Mouse (Mus musculus): ENCODE results near the gene Dbi.

The Dbi gene

DNA sequence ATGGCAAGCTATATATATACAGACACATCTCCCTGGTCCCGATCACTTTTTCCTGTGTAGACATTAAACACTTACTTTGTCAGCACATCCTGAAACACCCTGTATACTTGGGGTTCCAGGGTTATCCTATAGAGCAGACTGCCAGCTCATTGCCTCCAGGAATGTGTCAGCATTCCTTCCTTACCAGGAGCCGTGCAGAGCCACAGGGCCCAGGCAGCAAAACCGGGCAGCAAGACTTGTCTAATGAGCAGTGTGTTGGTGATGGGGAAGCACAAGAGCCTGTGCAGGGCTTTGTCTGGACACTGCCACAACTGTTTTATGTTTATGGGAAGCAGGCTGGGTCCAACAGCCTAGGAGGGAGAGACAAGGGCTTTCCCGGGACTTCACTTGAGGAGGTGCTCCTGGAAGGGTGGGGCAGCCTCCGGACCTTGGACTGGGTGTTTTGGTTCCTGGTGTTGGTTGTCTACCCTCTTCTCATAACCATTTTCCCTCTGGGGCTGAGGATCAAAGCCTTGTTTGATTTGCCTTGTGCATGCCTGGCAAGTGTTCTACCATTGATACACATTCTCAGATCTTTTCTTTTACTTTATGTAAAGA, 36.9 kb downstream of the Dbi start:
- DNase-seq (ENCODE audit: low spot score in 2 of 2): no peak

DNA sequence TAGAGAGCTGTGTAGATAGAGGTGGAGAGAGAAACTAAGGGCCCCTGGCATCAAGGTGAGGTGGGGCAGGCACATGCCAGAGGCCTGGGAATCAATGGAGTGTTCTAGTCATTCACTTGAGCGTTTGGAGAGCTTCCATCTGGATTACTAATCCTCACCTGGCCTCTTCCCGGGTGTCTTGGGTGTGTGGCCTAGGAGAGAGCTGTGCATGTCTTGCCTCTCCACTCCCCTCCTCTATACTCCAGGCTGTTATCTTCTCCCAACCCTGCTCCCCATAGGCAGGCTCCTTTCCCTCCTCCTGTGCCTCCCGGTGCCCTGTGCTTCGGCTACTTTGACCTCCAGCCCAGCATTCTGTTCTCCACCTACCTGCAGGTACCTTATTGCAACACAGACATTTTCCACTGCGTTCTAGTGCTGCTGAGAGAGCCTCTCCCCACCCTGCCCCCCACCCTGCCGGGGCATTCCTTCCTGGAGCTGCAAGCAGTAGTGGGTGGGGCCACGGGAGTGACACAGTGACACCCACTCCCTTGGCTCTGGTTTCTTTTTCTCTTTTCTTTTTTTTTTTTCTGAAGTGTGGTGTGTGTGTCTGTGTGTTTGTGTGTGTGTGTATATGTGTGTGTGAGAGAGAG, 37.8 kb downstream of the Dbi start:
- DNase-seq (ENCODE audit: low spot score in 2 of 2): no peak

DNA sequence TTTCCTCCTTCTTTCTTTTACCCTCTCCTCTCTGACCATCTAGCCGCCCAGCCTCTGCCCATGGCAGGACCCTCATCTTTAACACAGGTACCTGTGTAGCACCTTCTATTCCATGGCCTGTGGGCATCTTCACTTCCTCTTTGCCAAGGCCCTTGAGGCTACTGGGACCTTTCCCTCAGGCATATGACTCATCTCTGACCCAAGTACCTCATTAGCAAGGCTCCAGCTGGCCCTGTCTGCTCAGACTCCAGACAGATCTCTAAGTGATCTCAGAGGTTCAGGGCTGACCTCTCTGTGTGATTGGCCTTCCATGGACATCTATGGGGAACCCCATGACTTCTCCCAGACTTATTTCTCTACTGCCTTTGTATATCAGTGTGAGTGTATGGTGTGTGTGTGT, 40.2 kb downstream of the Dbi start:
- DNase-seq (ENCODE audit: low spot score in 2 of 2): no peak

DNA sequence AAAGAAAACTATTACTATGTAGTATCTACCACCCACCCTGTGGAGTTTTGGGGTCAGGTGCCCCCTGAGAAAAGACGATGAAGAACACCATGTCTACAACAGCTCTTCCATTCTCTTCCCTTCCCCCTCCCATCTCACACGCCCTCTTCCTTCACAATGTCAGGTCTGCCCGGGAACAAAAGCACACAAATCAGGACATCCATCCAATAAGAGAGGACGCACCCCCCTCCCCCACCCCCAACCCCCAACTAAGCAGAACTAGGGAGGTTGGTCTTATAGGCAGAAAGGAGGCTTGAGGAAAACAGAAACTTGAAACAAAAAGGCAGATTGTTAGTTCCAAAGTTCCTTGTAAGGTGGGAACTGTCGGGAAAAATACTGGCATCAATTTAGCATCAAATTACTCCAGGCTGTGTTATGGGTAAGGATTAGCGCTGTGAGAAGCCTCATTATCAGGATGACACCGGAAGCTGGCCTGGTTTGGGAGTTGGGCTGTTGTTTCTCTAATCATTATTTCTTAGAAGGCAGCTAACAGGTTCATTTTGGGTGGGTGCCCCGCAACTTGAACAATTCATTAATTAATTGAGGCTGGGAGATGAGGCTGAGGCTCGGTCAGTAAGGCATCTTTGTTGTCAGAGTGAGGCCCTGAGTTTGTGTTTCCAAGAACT, 43.0 kb downstream of the Dbi start:
- DNase-seq (ENCODE audit: low spot score in 2 of 2): no peak

DNA sequence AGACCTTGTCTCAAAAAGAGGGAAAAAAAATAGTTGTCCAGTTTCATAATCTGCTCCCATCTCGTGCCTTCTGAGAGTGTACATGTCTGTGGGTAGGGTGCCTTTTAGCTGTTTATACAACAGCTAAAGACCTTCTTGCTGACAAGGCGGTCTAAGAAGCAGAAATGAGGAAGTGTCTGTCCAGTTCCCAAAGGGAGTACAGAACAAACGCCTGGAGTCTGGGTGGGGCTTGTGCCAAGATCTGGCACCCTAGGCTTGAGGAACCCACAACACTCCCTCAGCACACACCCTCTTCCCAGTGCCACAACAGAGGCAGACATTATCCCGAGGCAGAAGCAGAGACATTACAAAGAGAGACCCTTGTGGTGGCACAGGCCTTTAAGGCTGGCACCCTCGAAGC, 45.4 kb downstream of the Dbi start:
- DNase-seq (ENCODE audit: low spot score in 2 of 2): no peak

DNA sequence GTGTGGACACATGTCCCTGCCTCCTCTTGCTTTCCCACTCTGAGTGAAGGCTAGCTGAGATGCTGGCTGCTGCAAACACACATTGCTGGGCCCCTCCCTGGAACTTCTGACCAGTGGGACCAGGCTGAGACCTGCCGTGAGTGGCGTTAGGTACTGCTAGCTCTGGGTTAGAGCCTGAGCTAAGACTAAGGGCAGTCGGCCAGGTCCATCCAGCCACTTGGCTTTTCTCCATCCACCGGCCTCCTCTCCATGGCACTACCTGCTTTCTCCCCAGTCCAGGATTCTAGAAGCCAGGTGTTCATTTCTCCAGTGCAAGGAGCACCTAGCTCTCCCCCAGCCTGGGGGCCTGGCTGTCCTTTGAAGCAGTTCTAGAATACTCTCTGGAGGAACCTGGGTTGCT, 45.9 kb downstream of the Dbi start:
- no peak for DNase-seq (ENCODE audit: low spot score in 2 of 2)

DNA sequence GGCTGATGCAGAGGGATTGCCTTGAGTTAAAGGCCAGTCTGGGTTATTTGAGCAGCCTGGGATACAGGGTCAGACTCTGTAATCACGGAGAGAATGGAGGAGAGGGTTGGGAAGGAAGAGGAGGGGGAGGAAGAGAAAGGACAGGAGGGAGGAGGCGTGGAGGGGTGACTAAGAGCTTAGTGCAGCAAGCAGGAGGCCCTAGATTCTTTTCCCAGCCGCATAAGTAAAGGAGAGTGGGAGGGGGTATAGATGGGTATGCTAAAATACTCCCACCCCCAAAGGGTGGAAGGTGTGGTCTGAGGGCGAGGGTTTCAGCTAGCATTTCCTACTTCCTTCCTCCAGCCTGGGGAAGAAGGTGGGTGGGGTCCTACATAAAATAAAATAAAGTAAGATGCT, 46.6 kb downstream of the Dbi start:
- no peak for DNase-seq (ENCODE audit: low spot score in 2 of 2)

DNA sequence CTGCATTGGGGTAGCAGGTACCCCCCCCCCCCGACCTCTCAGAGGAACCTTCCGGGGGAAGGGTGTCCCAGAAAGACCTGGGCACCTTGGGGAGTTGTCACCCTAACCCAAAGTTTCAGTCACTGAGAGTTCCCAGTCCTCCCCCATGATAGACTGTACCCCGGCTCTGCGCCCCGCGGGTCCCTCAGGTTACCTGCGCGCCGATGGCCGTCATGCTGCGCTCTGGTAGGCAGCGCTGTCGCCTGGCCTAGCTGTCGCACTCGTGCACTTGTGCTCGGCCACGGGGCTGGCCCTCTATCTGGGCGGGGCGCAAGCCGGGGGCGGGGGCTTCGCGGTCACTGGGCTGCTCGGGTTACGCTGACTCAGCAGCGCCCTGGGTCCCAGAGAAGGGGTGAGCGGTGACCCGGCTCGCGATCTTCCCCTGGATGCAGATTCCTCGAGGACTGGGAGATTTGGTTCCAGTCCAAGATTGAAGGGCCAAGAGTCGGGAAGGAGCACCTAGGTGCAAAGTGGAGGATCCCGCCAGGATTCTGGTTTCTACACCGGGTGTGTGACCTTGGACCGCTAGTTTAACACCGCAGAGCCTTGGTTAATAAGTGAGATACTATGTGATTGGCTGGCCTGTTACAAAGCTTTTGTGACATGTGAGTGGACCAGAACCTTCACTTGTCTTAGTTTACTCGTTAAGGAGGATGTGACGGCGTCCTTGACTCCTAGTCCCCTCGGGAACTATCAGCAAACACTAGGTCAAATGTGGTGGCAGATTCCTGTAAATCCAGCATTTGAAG, 47.2 kb downstream of the Dbi start, which contains the start of gene Tmem37:
Gene Tmem37, minus strand, starts transcription at position 556 of the 788 bp plus-strand sequence.
- no peak for DNase-seq (ENCODE audit: low spot score in 2 of 2)

DNA sequence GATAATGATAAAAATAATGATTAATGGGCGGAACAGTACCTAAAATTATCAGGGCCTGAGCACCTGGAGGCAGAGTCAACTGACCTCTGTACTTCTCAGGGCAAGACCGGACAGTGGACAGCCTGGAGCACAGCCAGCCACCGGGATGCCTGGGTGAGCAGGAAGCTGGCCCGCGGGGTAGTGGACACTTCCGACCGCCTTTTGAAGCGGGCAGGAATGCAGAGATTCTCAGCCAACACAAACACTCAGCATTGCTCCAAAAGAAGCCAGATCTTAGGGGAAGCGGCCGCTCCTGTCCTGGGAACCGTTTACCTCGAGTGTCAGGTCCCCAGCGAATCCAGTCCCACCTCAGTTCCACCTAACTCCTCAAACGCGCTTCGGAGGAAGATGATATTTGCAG, 48.0 kb downstream of the Dbi start:
- DNase-seq (ENCODE audit: low spot score in 2 of 2): no peak

DNA sequence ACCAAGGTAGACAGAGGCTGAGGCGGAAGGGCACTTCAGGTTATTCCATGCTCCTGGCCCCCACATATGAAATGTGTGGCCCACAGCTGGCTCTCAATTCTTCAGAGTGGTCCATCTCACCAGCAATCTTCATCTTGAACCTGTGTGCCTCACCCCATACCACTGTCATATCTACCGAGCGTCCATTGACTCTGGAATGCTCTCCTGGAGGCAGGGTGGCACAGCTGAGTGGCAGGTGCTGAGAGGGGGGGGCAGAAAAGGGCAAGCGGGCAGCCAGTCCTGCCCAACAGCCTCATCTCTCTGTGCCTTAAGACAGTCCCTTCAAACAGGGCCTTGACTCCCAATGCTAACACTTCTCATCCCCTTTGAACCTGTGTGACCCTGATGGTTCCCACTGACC, 49.7 kb downstream of the Dbi start:
- DNase-seq (ENCODE audit: low spot score in 2 of 2): no peak

DNA sequence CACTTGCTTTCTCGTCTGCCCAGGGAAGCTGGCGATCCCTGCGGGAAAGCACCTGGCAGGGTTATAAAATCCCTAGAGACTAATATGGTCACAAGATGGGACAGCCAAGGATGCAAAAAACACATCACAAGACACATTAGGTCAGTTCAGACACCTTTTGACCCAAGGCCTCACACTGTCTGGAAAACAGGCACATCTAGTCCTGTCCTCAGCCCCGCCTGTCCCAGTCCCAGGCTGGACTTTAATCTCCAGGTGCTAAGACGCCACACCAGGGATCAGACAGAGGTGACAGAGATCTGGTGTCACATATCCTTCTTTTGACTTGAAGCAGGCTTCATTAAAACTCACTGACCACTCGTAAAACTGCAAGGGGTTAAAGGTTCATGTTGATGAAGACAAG, 50.7 kb downstream of the Dbi start:
- DNase-seq (ENCODE audit: low spot score in 2 of 2): no peak

DNA sequence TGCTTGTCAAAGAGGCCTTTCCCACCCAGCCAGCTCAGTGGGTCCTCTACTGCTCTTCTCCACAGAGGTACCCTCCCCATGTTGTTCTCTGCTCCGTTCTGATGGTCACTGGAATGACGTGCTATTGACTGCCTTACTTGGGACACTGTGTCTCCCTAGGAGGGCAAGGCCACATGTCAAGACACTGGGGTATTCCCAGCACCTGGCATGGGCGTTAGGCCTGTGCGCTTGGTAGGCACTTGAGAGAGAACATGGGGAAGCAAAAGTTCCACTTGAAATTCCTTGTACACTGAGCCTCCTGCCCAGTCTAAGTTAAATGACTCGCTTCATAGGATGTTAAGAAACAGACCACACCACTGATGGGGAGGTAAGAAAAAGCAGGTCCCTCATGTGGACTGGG, 51.8 kb downstream of the Dbi start:
- DNase-seq (ENCODE audit: low spot score in 2 of 2): no peak

DNA sequence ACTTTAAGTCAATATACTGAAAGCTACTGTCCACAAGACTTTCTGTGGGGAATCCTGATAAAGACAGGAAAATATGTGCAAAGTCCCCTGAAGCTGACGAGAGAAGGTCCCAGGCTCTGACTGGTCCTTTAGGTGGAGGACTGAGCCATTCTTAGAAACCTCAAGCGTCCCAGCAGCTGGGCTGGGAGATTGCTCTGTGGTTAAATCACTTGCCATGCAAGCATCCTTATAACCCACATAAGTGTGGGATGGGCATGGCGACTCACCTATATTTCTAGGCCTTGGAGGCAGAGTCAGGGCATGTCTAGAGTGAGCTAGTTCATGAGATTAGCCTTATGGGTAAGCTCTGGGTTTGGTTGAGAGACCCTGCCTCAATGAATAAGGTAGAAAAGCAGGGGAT, 54.3 kb downstream of the Dbi start:
- no peak for DNase-seq (ENCODE audit: low spot score in 2 of 2)

DNA sequence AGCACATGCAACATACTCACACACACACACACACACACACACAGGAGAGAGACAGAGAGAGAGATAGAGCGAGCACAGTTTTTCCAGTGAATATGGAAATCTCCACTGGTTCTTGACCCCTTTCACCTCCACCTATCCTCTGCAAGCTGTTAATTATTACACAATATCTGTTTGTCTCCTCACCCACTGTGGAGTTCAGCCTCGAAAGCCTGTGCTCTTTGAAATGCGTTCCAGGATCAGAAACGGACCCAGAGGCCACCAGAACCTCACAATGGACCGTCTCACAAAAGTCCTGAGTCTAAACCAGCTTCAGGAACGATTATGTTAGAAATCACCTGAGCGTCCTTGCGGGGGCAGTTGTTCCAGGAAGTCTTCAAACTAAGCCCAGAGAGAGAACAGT, 54.7 kb downstream of the Dbi start:
- DNase-seq (ENCODE audit: low spot score in 2 of 2): no peak

DNA sequence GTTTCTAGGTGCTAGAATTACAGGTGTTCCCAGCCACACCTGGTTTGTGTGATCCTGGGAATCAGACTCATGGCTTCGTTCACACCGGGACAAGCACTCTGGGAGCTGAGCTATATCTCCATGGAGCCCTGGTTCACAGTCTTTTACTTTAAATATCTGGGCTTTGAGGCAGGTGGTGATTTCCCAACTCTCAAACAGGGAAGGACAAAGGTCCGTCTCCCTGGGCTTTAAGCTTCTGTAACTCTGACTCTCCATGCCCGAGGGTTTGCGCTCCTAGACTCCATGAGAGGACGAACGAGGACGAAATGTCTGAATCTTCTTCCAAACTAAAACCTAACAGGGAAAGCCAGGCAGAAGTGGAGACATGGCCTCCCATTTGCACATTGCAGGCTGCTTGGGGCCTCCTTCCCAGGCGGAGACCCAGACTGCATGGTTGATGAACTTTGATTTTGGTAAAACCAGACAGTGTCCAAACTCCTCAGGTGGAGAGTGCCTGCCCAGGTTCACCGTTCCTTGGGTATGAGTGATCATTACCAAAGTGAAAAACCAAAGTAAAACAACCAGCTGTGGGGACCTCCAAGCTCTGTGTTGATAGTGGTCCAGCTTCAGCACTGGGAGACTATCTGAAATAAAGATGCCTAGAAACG, 56.7 kb downstream of the Dbi start:
- no peak for DNase-seq (ENCODE audit: low spot score in 2 of 2)

All from right cerebral cortex, postnatal 36 days (tissue).